Mouse (Mus musculus) spleen, postnatal 4 days (tissue): ENCODE measurements around the gene Stbd1.

ENCODE experiments used
- DNase-seq, 2 experiments: peaks; one replicate each; pipeline ENCODE4 v3.0.0; 2022; ENCODE audit warnings: low spot score in 2 of 2

The Stbd1 gene

GRCm38 (mm10) chr5:92602691-92603690, at the start of gene Stbd1:
Stbd1 (plus strand) TSS chr5:92603041.
- peak; percentile 33 to 74 for DNase-seq

GRCm38 (mm10) chr5:92553939-92554338, 48.9 kb upstream of the Stbd1 start:
- no peak for DNase-seq

GRCm38 (mm10) chr5:92554443-92554842, 48.4 kb upstream of the Stbd1 start:
- no peak for DNase-seq

GRCm38 (mm10) chr5:92554891-92555511, 47.8 kb upstream of the Stbd1 start, which contains the start of gene Fam47e:
Fam47e (plus strand) TSS chr5:92555069.
- no peak for DNase-seq

- no peak for DNase-seq
These were observed 46.9 kb upstream of the Stbd1 start for GRCm38 (mm10) chr5:92555905-92556304.

GRCm38 (mm10) chr5:92557508-92557907, 45.3 kb upstream of the Stbd1 start:
- DNase-seq = no peak

GRCm38 (mm10) chr5:92560201-92560600, 42.6 kb upstream of the Stbd1 start:
- no peak for DNase-seq

- no peak for DNase-seq
These were observed 40.8 kb upstream of the Stbd1 start for GRCm38 (mm10) chr5:92562002-92562401.

- DNase-seq = no peak
These were observed 31.6 kb upstream of the Stbd1 start for GRCm38 (mm10) chr5:92571232-92571631.

- no peak for DNase-seq
These were observed 23.3 kb upstream of the Stbd1 start for GRCm38 (mm10) chr5:92579559-92579958.

- DNase-seq = no peak
These were observed 16.9 kb upstream of the Stbd1 start for GRCm38 (mm10) chr5:92585932-92586331.

GRCm38 (mm10) chr5:92595026-92595425, 7.8 kb upstream of the Stbd1 start:
- no peak for DNase-seq

- no peak for DNase-seq
These were observed 6.0 kb upstream of the Stbd1 start for GRCm38 (mm10) chr5:92596865-92597264.

GRCm38 (mm10) chr5:92599030-92599429, 3.8 kb upstream of the Stbd1 start:
- DNase-seq = no peak

GRCm38 (mm10) chr5:92604452-92605247, 1.8 kb downstream of the Stbd1 start:
- no peak for DNase-seq

GRCm38 (mm10) chr5:92607492-92608229, 4.8 kb downstream of the Stbd1 start:
- DNase-seq = no peak

GRCm38 (mm10) chr5:92612756-92613155, 9.9 kb downstream of the Stbd1 start:
- DNase-seq = no peak

- DNase-seq = no peak
These were observed 19.0 kb downstream of the Stbd1 start for GRCm38 (mm10) chr5:92621883-92622282.

GRCm38 (mm10) chr5:92627896-92628295, 25.1 kb downstream of the Stbd1 start:
- no peak for DNase-seq

GRCm38 (mm10) chr5:92633526-92633925, 30.7 kb downstream of the Stbd1 start:
- DNase-seq = no peak

- no peak for DNase-seq
These were observed 32.1 kb downstream of the Stbd1 start for GRCm38 (mm10) chr5:92634916-92635315.
